ENCODE assay signal across 8 mouse cellular contexts in the genomic region with DNA sequence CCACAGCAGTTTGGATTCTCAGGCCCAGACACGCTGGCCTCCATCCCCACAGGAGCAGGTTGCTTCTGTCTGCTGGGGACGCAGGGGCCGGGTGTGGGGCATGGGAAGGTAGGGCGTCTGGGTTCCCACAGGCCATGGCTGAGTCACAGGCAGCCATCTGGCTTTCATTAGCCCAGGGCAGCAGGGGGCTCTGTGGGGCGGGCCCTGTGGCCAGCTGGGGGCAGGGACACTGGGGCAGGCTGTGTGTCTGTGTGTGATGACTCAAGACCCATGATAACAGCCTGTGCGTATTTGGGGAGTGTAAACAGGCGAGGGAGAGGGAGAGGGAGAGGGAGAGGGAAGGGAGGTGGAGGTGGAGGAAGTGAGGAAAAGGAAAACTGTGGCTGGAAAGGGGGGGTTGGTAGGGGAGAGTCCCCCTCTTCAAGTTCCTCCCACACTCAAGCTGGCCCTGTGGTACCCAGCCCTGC. TPM values are rescaled to one million over a fixed set of nuclear protein-coding genes. Genes with fewer than 3 reads are reported as not detected.
DNase-seq lines count a peak whose midpoint lies in the region; ATAC-seq lines count a peak whose summit lies in the region.

No protein-coding gene starts in this region.

- intact Hi-C loops in left cerebral cortex, postnatal 4 days (cut with DNase I), result no loop called here

- H3K27me3 ChIP-seq in neural tube, embryonic 13.5 days, result no peaks in the 10 kb centered on the region

- DNase-seq in ovary, adult 18-20 months (ENCODE audit: low spot score), result peak; percentile 76
- no peak for DNase-seq in ovary, postnatal 14 days (ENCODE audit: low spot score)
- peak; percentile 69 for DNase-seq in cerebellum, adult 8-10 months
- DNase-seq in heart, adult 18-20 months, result peak; percentile 71 to 86
- peak; percentile 76 for DNase-seq in left cerebral cortex, postnatal 4 days
- DNase-seq in layer of hippocampus, adult 18-20 months (ENCODE audit: low spot score in 2 of 2), result no peak
- DNase-seq in layer of hippocampus, postnatal 25 days (ENCODE audit: extremely low spot score in 1 of 2, low spot score in 1 of 2), result no peak

- peak; percentile 3; the same call in 1 of the 2 replicates for ATAC-seq in neural tube, embryonic 13.5 days (ENCODE audit: low read depth)

- no peaks in the 10 kb centered on the region for H3K9me3 ChIP-seq in neural tube, embryonic 13.5 days

- H3K9ac ChIP-seq in neural tube, embryonic 13.5 days, result peak overlapping the region; percentile 55; the same call in 1 of the 2 replicates

- no peak overlapping the region for H3K4me3 ChIP-seq in neural tube, embryonic 13.5 days

- WGBS in neural tube, embryonic 13.5 days, result 32% methylated on average over 7 of the region's 7 CpGs

- peak overlapping the region; percentile 14; the same call in 1 of the 2 replicates for H3K27ac ChIP-seq in neural tube, embryonic 13.5 days (replicated peaks)

- H3K4me1 ChIP-seq in neural tube, embryonic 13.5 days (replicated peaks), result peaks cover 32% of the 10 kb centered on the region

- no peak overlapping the region for H3K4me2 ChIP-seq in neural tube, embryonic 13.5 days

- H3K36me3 ChIP-seq in neural tube, embryonic 13.5 days, result peaks cover 46% of the 10 kb centered on the region

RNA-seq across cellular contexts. Expression of a gene that starts 7.1 kb away (rescaled TPM):
- total RNA-seq in heart, adult 18-20 months (2021), result 10 to 100 TPM; 55.0 to 56.6 TPM
- 10 to 100 TPM; 47.8 to 48.6 TPM for total RNA-seq in left cerebral cortex, postnatal 4 days (2021)
- 33.0 and 38.2 TPM in 2 replicates for polyA plus RNA-seq in neural tube, embryonic 13.5 days (2015; fragmentation: Nextera tagmentation; extraction: Ambion mirVana)
- 10 to 100 TPM; 63.4 to 65.6 TPM for total RNA-seq in layer of hippocampus, adult 18-20 months (2021)
- total RNA-seq in layer of hippocampus, postnatal 25 days (2021), result 10 to 100 TPM; 54.6 to 58.5 TPM

RNA-seq across cellular contexts. Expression of a gene that starts 25.0 kb away (rescaled TPM):
- 10 to 100 TPM; 21.8 to 23.6 TPM for total RNA-seq in heart, adult 18-20 months (2021)
- total RNA-seq in left cerebral cortex, postnatal 4 days (2021), result 10 to 100 TPM in 1 of 2 experiments, 1 to 10 TPM in 1; 8.5 to 10.1 TPM
- polyA plus RNA-seq in neural tube, embryonic 13.5 days (2015; fragmentation: Nextera tagmentation; extraction: Ambion mirVana), result 1.2 and 2.1 TPM in 2 replicates
- 1 to 10 TPM; 6.5 to 7.7 TPM for total RNA-seq in layer of hippocampus, adult 18-20 months (2021)
- total RNA-seq in layer of hippocampus, postnatal 25 days (2021), result 1 to 10 TPM; 7.0 to 8.6 TPM

RNA-seq across cellular contexts. Expression of a gene that starts 31.2 kb away (rescaled TPM):
- total RNA-seq in heart, adult 18-20 months (2021), result 10 to 100 TPM; 10.2 TPM
- total RNA-seq in left cerebral cortex, postnatal 4 days (2021), result 10 to 100 TPM; 24.7 to 25.7 TPM
- 33.6 and 42.6 TPM in 2 replicates for polyA plus RNA-seq in neural tube, embryonic 13.5 days (2015; fragmentation: Nextera tagmentation; extraction: Ambion mirVana)
- 10 to 100 TPM; 22.2 to 26.3 TPM for total RNA-seq in layer of hippocampus, adult 18-20 months (2021)
- 10 to 100 TPM; 25.2 to 25.7 TPM for total RNA-seq in layer of hippocampus, postnatal 25 days (2021)

RNA-seq across cellular contexts. Expression of a gene that starts 36.8 kb away (rescaled TPM):
- total RNA-seq in heart, adult 18-20 months (2021), result under 1 TPM in 1 of 2 experiments, not detected in 1; 0.22 TPM
- 10 to 100 TPM; 14.6 to 19.9 TPM for total RNA-seq in left cerebral cortex, postnatal 4 days (2021)
- 13.1 and 14.3 TPM in 2 replicates for polyA plus RNA-seq in neural tube, embryonic 13.5 days (2015; fragmentation: Nextera tagmentation; extraction: Ambion mirVana)
- total RNA-seq in layer of hippocampus, adult 18-20 months (2021), result 10 to 100 TPM in 1 of 2 experiments, 1 to 10 TPM in 1; 8.4 to 10.9 TPM
- 10 to 100 TPM; 12.7 to 16.5 TPM for total RNA-seq in layer of hippocampus, postnatal 25 days (2021)

RNA-seq across cellular contexts. Expression of a gene that starts 42.8 kb away (rescaled TPM):
- 10 to 100 TPM; 70.7 to 71.3 TPM for total RNA-seq in heart, adult 18-20 months (2021)
- total RNA-seq in left cerebral cortex, postnatal 4 days (2021), result 100 to 1,000 TPM; 142 to 152 TPM
- 45.1 and 51.1 TPM in 2 replicates for polyA plus RNA-seq in neural tube, embryonic 13.5 days (2015; fragmentation: Nextera tagmentation; extraction: Ambion mirVana)
- 100 to 1,000 TPM in 1 of 2 experiments, 10 to 100 TPM in 1; 99.1 to 110 TPM for total RNA-seq in layer of hippocampus, adult 18-20 months (2021)
- total RNA-seq in layer of hippocampus, postnatal 25 days (2021), result 100 to 1,000 TPM; 103 to 114 TPM

Comparison
In these comparisons a context has a peak if more than half of its experiments do, and no peak if none do; other contexts are left out.
1. DNase-seq: peak in ovary, adult 18-20 months (single experiment), cerebellum, adult 8-10 months (single experiment), heart, adult 18-20 months (2 of 2) and left cerebral cortex, postnatal 4 days (single experiment); none in ovary, postnatal 14 days (single experiment), layer of hippocampus, adult 18-20 months (0 of 2) and layer of hippocampus, postnatal 25 days (0 of 2).